Mouse (Mus musculus): ENCODE results near the gene Akr1b10. TPM values are rescaled to one million over a fixed set of nuclear protein-coding genes. Genes with fewer than 3 reads are reported as not detected.

The Akr1b10 gene
- polyA plus RNA-seq, 1 experiment from 2014 or later, result 16.7 TPM

- Histone ChIP-seq H3K4me1 (replicated peaks) (no peaks in the 10 kb centered on the region; the same call in 1 of the 2 replicates), H3K4me3 (no peak overlapping the region), H3K27me3 (ENCODE audit: insufficient read depth, poor library complexity, severe bottlenecking) (no peaks in the 10 kb centered on the region), H3K9me3 (no peaks in the 10 kb centered on the region), H3K36me3 (no peaks in the 10 kb centered on the region), H3K27ac (no peak overlapping the region)
- DNase-seq (ENCODE audit: low spot score), result no peak
- 60% methylated on average over 2 of the region's 2 CpGs for WGBS
Observed at GRCm38 (mm10) chr6:34439006-34439405, 55.0 kb downstream of the Akr1b10 start.

DNA sequence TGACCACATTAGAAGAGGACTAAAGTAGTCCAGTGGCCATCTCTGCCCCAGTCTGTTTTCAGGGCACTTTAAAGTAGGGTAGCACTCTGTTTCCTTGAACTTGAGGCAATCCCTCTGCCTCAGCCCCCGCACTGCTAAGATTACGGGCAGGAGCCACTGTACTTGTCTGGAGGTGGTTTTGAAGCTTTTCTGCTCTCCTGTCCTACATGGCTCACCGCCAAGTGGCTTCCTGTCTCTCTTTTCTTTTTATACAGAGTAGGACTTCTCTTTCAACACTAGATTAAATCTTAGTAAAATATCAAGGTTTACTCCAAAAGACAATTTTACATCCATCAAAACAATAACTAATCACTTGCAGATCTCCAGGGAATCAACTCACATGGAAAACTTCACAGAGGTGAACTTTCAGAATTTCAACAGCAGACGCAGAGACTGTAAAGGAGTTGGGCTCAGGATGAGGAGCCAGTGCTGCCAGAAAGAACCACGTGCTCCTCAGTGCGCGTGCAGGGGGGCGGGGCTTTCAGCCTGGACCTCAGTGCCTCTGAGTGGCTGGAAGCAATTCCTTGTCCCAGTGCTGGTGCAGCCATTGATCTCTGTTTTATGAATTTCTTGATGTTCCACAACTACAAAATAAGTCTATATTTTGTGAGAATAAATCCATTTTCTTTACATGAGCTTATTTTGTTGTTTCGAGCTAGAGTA lies 57.7 kb downstream of the Akr1b10 start:
- Histone ChIP-seq H3K27ac (no peak overlapping the region), H3K36me3 (no peaks in the 10 kb centered on the region), H3K27me3 (ENCODE audit: insufficient read depth, poor library complexity, severe bottlenecking) (no peaks in the 10 kb centered on the region), H3K9me3 (no peaks in the 10 kb centered on the region), H3K4me3 (no peak overlapping the region), H3K4me1 (replicated peaks) (no peaks in the 10 kb centered on the region; the same call in 1 of the 2 replicates)
- WGBS, result 71% methylated on average over 9 of the region's 9 CpGs
- no peak for DNase-seq (ENCODE audit: low spot score)

DNA sequence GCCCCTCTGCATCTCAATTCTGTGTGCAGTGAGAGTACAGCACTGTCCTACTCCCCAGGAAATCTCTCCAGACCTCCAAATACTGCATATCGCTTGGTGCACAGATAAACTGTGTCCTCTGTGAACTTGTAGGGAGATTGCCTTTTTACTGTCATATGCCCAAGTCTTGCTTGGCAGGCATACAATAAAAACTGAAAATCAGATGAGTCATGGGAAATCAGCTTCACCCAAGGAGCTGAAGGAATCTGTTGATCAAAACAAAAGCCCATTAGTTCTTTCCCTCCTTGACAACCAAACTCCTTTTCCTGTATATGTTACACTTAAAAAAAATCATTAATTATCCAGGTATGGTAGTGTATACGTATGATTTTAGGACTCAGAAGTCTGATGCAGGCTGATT lies 59.8 kb downstream of the Akr1b10 start:
- H3K4me3 ChIP-seq, result no peak overlapping the region
- no peaks in the 10 kb centered on the region for H3K36me3 ChIP-seq
- H3K4me1 ChIP-seq (replicated peaks), result no peaks in the 10 kb centered on the region
- no peak overlapping the region for H3K27ac ChIP-seq
- no peaks in the 10 kb centered on the region for H3K9me3 ChIP-seq
- no peak for DNase-seq (ENCODE audit: low spot score)
- 92% methylated on average over 2 of the region's 2 CpGs for WGBS
- H3K27me3 ChIP-seq (ENCODE audit: insufficient read depth, poor library complexity, severe bottlenecking), result no peaks in the 10 kb centered on the region

Other genes with a start within 250 kb of the Akr1b10 start
- 41.3 and 43.2 TPM in 2 replicates for gene Slc35b4, start 207.1 kb upstream of the Akr1b10 start, polyA plus RNA-seq (2016; fragmentation: Nextera tagmentation; extraction: Ambion mirVana)
- 287 and 330 TPM in 2 replicates for gene Akr1b3, start 66.7 kb upstream of the Akr1b10 start, polyA plus RNA-seq (2016; fragmentation: Nextera tagmentation; extraction: Ambion mirVana)
- 27.2 and 29.1 TPM in 2 replicates for gene Akr1b8, start 30.1 kb upstream of the Akr1b10 start, polyA plus RNA-seq (2016; fragmentation: Nextera tagmentation; extraction: Ambion mirVana)
- gene Akr1b7, start 28.1 kb downstream of the Akr1b10 start, polyA plus RNA-seq (2016; fragmentation: Nextera tagmentation; extraction: Ambion mirVana), result not detected in 2 replicates
- gene Bpgm, start 92.0 kb downstream of the Akr1b10 start, polyA plus RNA-seq (2016; fragmentation: Nextera tagmentation; extraction: Ambion mirVana), result 64.5 and 72.7 TPM in 2 replicates
- gene Cald1, start 214.3 kb downstream of the Akr1b10 start, polyA plus RNA-seq (2016; fragmentation: Nextera tagmentation; extraction: Ambion mirVana), result 117 and 144 TPM in 2 replicates

All from hindbrain, embryonic 10.5 days (tissue).